Mouse (Mus musculus): ENCODE measurements around the gene Vmn2r30.
"Not testable (repeated sequence)": the region's sequence is repeated elsewhere in the genome, so short reads cannot be mapped to it uniquely, and the experiment has no call there.

GRCm38 (mm10) chr7:7337509-7337908, at the start of gene Vmn2r30:
- not testable (repeated sequence) for TF ChIP-seq CTCF, EP300 (IDR thresholded peaks at IDR 0.05; ENCODE audit: low read depth)

Measured in liver, embryonic 14.5 days (tissue).